Mouse (Mus musculus) midbrain, embryonic 15.5 days (tissue): ENCODE results near the gene Glt8d2. TPM values are rescaled to one million over a fixed set of nuclear protein-coding genes. Genes with fewer than 3 reads are reported as not detected.
A peak's percentile ranks its signal among the peaks of the same experiment; 100 is the strongest.

Experiments
- ATAC-seq: fragments of 200-750 bp; cut with Nextera tagmentation; replicated peaks from 2 replicates; pipeline ENCODE4 v1.8.0; 2017; ENCODE audit warnings: moderate TSS enrichment
- H3K27ac ChIP-seq: fragments of 300-500 bp; sonication (generic); 2 replicates; pipeline ENCODE4 v1.5.1; 2015; ENCODE audit warnings: mild to moderate bottlenecking, inconsistent platforms
- H3K27me3 ChIP-seq: fragments of 300-500 bp; sonication (generic); replicated peaks from 2 replicates; pipeline ENCODE4 v1.6.1; 2015; ENCODE audit warnings: inconsistent platforms
- H3K36me3 ChIP-seq: fragments of 300-500 bp; sonication (generic); replicated peaks from 2 replicates; pipeline ENCODE4 v1.6.1; 2015; ENCODE audit warnings: inconsistent platforms
- H3K4me1 ChIP-seq: fragments of 300-500 bp; sonication (generic); 2 replicates; pipeline ENCODE4 v1.6.1; 2015; ENCODE audit warnings: inconsistent platforms
- H3K4me2 ChIP-seq: fragments of 300-500 bp; sonication (generic); 2 replicates; pipeline ENCODE4 v1.6.1; 2015; ENCODE audit warnings: inconsistent platforms, mild to moderate bottlenecking, moderate library complexity
- H3K4me3 ChIP-seq: fragments of 300-500 bp; sonication (generic); 2 replicates; pipeline ENCODE4 v1.5.1; 2015; ENCODE audit warnings: mild to moderate bottlenecking, inconsistent platforms
- H3K9ac ChIP-seq: fragments of 300-500 bp; sonication (generic); 2 replicates; pipeline ENCODE4 v1.6.1; 2015; ENCODE audit warnings: mild to moderate bottlenecking, inconsistent platforms
- H3K9me3 ChIP-seq: fragments of 300-500 bp; sonication (generic); 2 replicates; pipeline ENCODE4 v1.6.1; 2016; ENCODE audit warnings: inconsistent platforms
- WGBS: fragments of 180-500 bp; shearing (Covaris S2); methylation state at CpG from one replicate; pipeline ENCODE4 v1.1.7; 2015; ENCODE audit warnings: mixed read lengths; 5-methylcytosine and 5-hydroxymethylcytosine counted together
- polyA plus RNA-seq: library from polyadenylated mRNA; unstranded; fragments of >200 nt; fragmentation: Nextera tagmentation; extraction: Ambion mirVana; gene quantifications from 2 replicates; pipeline ENCODE4 v1.2.1, GENCODE M21; 2015

The Glt8d2 gene
- polyA plus RNA-seq, 1 experiment from 2014 or later, result 1.4 TPM

- Histone ChIP-seq H3K27ac (no peak overlapping the region), H3K4me2 (peak overlapping the region; percentile 39), H3K9me3 (no peaks in the 10 kb centered on the region), H3K9ac (no peak overlapping the region), H3K4me3 (no peak overlapping the region), H3K4me1 (peaks cover 6% of the 10 kb centered on the region), H3K36me3 (no peaks in the 10 kb centered on the region), H3K27me3 (no peaks in the 10 kb centered on the region)
- 23% methylated on average over 22 of the region's 22 CpGs for WGBS
- peak; percentile 92 for ATAC-seq
Measured at GRCm38 (mm10) chr10:82666436-82667234, 23.8 kb downstream of the Glt8d2 start.

- ATAC-seq, result no peak
- Histone ChIP-seq H3K4me1 (peaks cover 6% of the 10 kb centered on the region), H3K27me3 (no peaks in the 10 kb centered on the region), H3K4me3 (no peak overlapping the region), H3K4me2 (no peak overlapping the region), H3K27ac (no peak overlapping the region), H3K9me3 (no peaks in the 10 kb centered on the region), H3K36me3 (no peaks in the 10 kb centered on the region), H3K9ac (no peak overlapping the region)
- WGBS, result 55% methylated on average over 3 of the region's 3 CpGs
Measured at GRCm38 (mm10) chr10:82665951-82666350, 24.5 kb downstream of the Glt8d2 start.

- no peak overlapping the region for H3K4me3 ChIP-seq
- no peak overlapping the region for H3K27ac ChIP-seq
- WGBS, result 83% methylated on average over 2 of the region's 2 CpGs
- no peaks in the 10 kb centered on the region for H3K36me3 ChIP-seq
- no peak overlapping the region for H3K4me2 ChIP-seq
- no peak for ATAC-seq
- H3K9me3 ChIP-seq, result no peaks in the 10 kb centered on the region
- H3K27me3 ChIP-seq, result no peaks in the 10 kb centered on the region
- no peak overlapping the region for H3K9ac ChIP-seq
- peaks cover 6% of the 10 kb centered on the region for H3K4me1 ChIP-seq
Measured at GRCm38 (mm10) chr10:82663289-82663688, 27.2 kb downstream of the Glt8d2 start.

- ATAC-seq, result no peak
- Histone ChIP-seq H3K27me3 (no peaks in the 10 kb centered on the region), H3K4me3 (no peak overlapping the region), H3K9me3 (no peaks in the 10 kb centered on the region), H3K4me1 (peaks cover 6% of the 10 kb centered on the region), H3K27ac (no peak overlapping the region), H3K4me2 (no peak overlapping the region), H3K36me3 (no peaks in the 10 kb centered on the region), H3K9ac (no peak overlapping the region)
- 84% methylated on average over 14 of the region's 14 CpGs for WGBS
Measured at GRCm38 (mm10) chr10:82662267-82662990, 28.0 kb downstream of the Glt8d2 start.

- ATAC-seq, result no peak
- WGBS, result 87% methylated on average over 8 of the region's 8 CpGs
Measured at GRCm38 (mm10) chr10:82661820-82662219, 28.6 kb downstream of the Glt8d2 start.

GRCm38 (mm10) chr10:82654581-82654980, 35.9 kb downstream of the Glt8d2 start:
- H3K9me3 ChIP-seq, result no peaks in the 10 kb centered on the region
- 83% methylated on average over 3 of the region's 3 CpGs for WGBS
- H3K27me3 ChIP-seq, result no peaks in the 10 kb centered on the region
- no peak overlapping the region for H3K4me3 ChIP-seq
- H3K4me2 ChIP-seq, result no peak overlapping the region
- no peak overlapping the region for H3K9ac ChIP-seq
- ATAC-seq, result no peak
- H3K4me1 ChIP-seq, result no peaks in the 10 kb centered on the region
- peaks cover 16% of the 10 kb centered on the region; the same call in 1 of the 2 replicates for H3K36me3 ChIP-seq
- H3K27ac ChIP-seq, result no peak overlapping the region

More at GRCm38 (mm10) chr10:82661820-82662219, 28.6 kb downstream of the Glt8d2 start:
- Histone ChIP-seq H3K4me2 (no peak overlapping the region), H3K4me3 (no peak overlapping the region), H3K27me3 (no peaks in the 10 kb centered on the region), H3K9ac (no peak overlapping the region), H3K27ac (no peak overlapping the region), H3K4me1 (peaks cover 5% of the 10 kb centered on the region), H3K9me3 (no peaks in the 10 kb centered on the region), H3K36me3 (no peaks in the 10 kb centered on the region)

- 75% methylated on average over 5 of the region's 5 CpGs for WGBS
- H3K9me3 ChIP-seq, result no peaks in the 10 kb centered on the region
- no peak overlapping the region for H3K4me3 ChIP-seq
- H3K27ac ChIP-seq, result no peak overlapping the region
- H3K4me1 ChIP-seq, result no peaks in the 10 kb centered on the region
- no peaks in the 10 kb centered on the region for H3K27me3 ChIP-seq
- H3K9ac ChIP-seq, result no peak overlapping the region
- H3K36me3 ChIP-seq, result peaks cover 19% of the 10 kb centered on the region
- no peak overlapping the region for H3K4me2 ChIP-seq
- ATAC-seq, result no peak
Measured at GRCm38 (mm10) chr10:82652625-82653024, 37.8 kb downstream of the Glt8d2 start.

GRCm38 (mm10) chr10:82651221-82651620, 39.2 kb downstream of the Glt8d2 start:
- WGBS, result 94% methylated on average over 5 of the region's 5 CpGs
- Histone ChIP-seq H3K27me3 (no peaks in the 10 kb centered on the region), H3K9me3 (no peaks in the 10 kb centered on the region), H3K4me2 (no peak overlapping the region), H3K27ac (no peak overlapping the region), H3K4me1 (no peaks in the 10 kb centered on the region), H3K9ac (no peak overlapping the region), H3K36me3 (peaks cover 28% of the 10 kb centered on the region), H3K4me3 (no peak overlapping the region)
- no peak for ATAC-seq

- WGBS, result 95% methylated on average over 17 of the region's 17 CpGs
- Histone ChIP-seq H3K9ac (no peak overlapping the region), H3K9me3 (no peaks in the 10 kb centered on the region), H3K36me3 (peaks cover 46% of the 10 kb centered on the region), H3K4me3 (no peak overlapping the region), H3K27me3 (no peaks in the 10 kb centered on the region), H3K4me2 (no peak overlapping the region), H3K27ac (no peak overlapping the region), H3K4me1 (no peaks in the 10 kb centered on the region)
- ATAC-seq, result no peak
Measured at GRCm38 (mm10) chr10:82647205-82647811, 43.1 kb downstream of the Glt8d2 start.

- Histone ChIP-seq H3K9ac (no peak overlapping the region), H3K27ac (no peak overlapping the region), H3K4me2 (no peak overlapping the region), H3K9me3 (no peaks in the 10 kb centered on the region), H3K27me3 (no peaks in the 10 kb centered on the region), H3K4me1 (no peaks in the 10 kb centered on the region), H3K36me3 (peaks cover 47% of the 10 kb centered on the region), H3K4me3 (no peak overlapping the region)
- 95% methylated on average over 8 of the region's 8 CpGs for WGBS
- ATAC-seq, result no peak
Measured at GRCm38 (mm10) chr10:82646083-82646482, 44.4 kb downstream of the Glt8d2 start.

- WGBS, result 90% methylated on average over 9 of the region's 9 CpGs
- no peaks in the 10 kb centered on the region for H3K4me1 ChIP-seq
- H3K4me2 ChIP-seq, result no peak overlapping the region
- no peak for ATAC-seq
- H3K4me3 ChIP-seq, result no peak overlapping the region
- no peaks in the 10 kb centered on the region for H3K9me3 ChIP-seq
- H3K36me3 ChIP-seq, result peaks cover 44% of the 10 kb centered on the region
- H3K27ac ChIP-seq, result no peak overlapping the region
- H3K9ac ChIP-seq, result no peak overlapping the region
- no peaks in the 10 kb centered on the region for H3K27me3 ChIP-seq
Measured at GRCm38 (mm10) chr10:82641481-82641880, 49.0 kb downstream of the Glt8d2 start.

- no peak overlapping the region for H3K4me2 ChIP-seq
- H3K4me3 ChIP-seq, result no peak overlapping the region
- H3K9ac ChIP-seq, result no peak overlapping the region
- no peaks in the 10 kb centered on the region for H3K9me3 ChIP-seq
- no peak for ATAC-seq
- no peaks in the 10 kb centered on the region for H3K4me1 ChIP-seq
- H3K36me3 ChIP-seq, result peaks cover 36% of the 10 kb centered on the region
- no peaks in the 10 kb centered on the region for H3K27me3 ChIP-seq
- WGBS, result 92% methylated on average over 8 of the region's 8 CpGs
- H3K27ac ChIP-seq, result no peak overlapping the region
Measured at GRCm38 (mm10) chr10:82639032-82639698, 51.3 kb downstream of the Glt8d2 start.
